Mouse (Mus musculus) cerebellum, adult 11-12 months (tissue): ENCODE measurements around the gene Gm2a.
A peak's percentile ranks its signal among the peaks of the same experiment; 100 is the strongest.

ENCODE experiments used
- DNase-seq: peaks from one replicate; pipeline ENCODE4 v3.0.0; 2022

Gm2a gene

GRCm38 (mm10) chr11:55133204-55133603, 35.3 kb downstream of the Gm2a start:
- DNase-seq = no peak

GRCm38 (mm10) chr11:55134407-55134806, 36.5 kb downstream of the Gm2a start:
- DNase-seq = no peak

GRCm38 (mm10) chr11:55134871-55135270, 37.0 kb downstream of the Gm2a start:
- DNase-seq = no peak

GRCm38 (mm10) chr11:55136770-55137547, 39.0 kb downstream of the Gm2a start:
- DNase-seq = no peak

GRCm38 (mm10) chr11:55137646-55138045, 39.7 kb downstream of the Gm2a start:
- DNase-seq = no peak

GRCm38 (mm10) chr11:55141502-55141901, 43.6 kb downstream of the Gm2a start:
- DNase-seq = no peak

- no peak for DNase-seq
Measured at GRCm38 (mm10) chr11:55144011-55144410, 46.1 kb downstream of the Gm2a start.

GRCm38 (mm10) chr11:55146855-55147254, 48.9 kb downstream of the Gm2a start:
- DNase-seq = no peak

- no peak for DNase-seq
Measured at GRCm38 (mm10) chr11:55147423-55147822, 49.5 kb downstream of the Gm2a start.

- no peak for DNase-seq
Measured at GRCm38 (mm10) chr11:55148461-55148860, 50.5 kb downstream of the Gm2a start.

GRCm38 (mm10) chr11:55151608-55152007, 53.7 kb downstream of the Gm2a start, which contains the start of gene Slc36a3:
TSS of gene Slc36a3 (minus strand) at chr11:55151708.
- DNase-seq = no peak

GRCm38 (mm10) chr11:55154398-55155069, 56.6 kb downstream of the Gm2a start:
- DNase-seq = no peak

GRCm38 (mm10) chr11:55155070-55155421, 57.1 kb downstream of the Gm2a start:
- no peak for DNase-seq

GRCm38 (mm10) chr11:55158785-55159359, 61.0 kb downstream of the Gm2a start:
- peak; percentile 61 for DNase-seq
